Mouse (Mus musculus) cerebellum, postnatal 4 days (tissue): ENCODE data around the gene Rnf31.

Experiments
- DNase-seq, 2 experiments: peaks; one replicate each; pipeline ENCODE4 v3.0.0; 2022; ENCODE audit warnings: low spot score in 2 of 2, mixed read lengths in 1 of 2

The Rnf31 gene

GRCm38 (mm10) chr14:55604823-55605222 is 13.3 kb downstream of the Rnf31 start:
- no peak for DNase-seq

- no peak for DNase-seq
Observed at GRCm38 (mm10) chr14:55605743-55606459, 14.4 kb downstream of the Rnf31 start.

- DNase-seq: no peak
Observed at GRCm38 (mm10) chr14:55608339-55608738, 16.8 kb downstream of the Rnf31 start.

GRCm38 (mm10) chr14:55613346-55613745 is 21.8 kb downstream of the Rnf31 start:
- no peak for DNase-seq

GRCm38 (mm10) chr14:55614565-55615178 is 23.2 kb downstream of the Rnf31 start:
- DNase-seq: no peak

- DNase-seq: no peak
Observed at GRCm38 (mm10) chr14:55615876-55616275, 24.4 kb downstream of the Rnf31 start.

- no peak for DNase-seq
Observed at GRCm38 (mm10) chr14:55616844-55617243, 25.3 kb downstream of the Rnf31 start.

GRCm38 (mm10) chr14:55617822-55618221 is 26.3 kb downstream of the Rnf31 start, which contains the start of gene Rec8:
Rec8 (plus strand) TSS chr14:55618037.
- DNase-seq: no peak

- no peak for DNase-seq
Observed at GRCm38 (mm10) chr14:55618486-55619195, 27.1 kb downstream of the Rnf31 start.

GRCm38 (mm10) chr14:55628077-55628827 is 36.7 kb downstream of the Rnf31 start:
- DNase-seq: no peak

- DNase-seq: no peak
Observed at GRCm38 (mm10) chr14:55629312-55629711, 37.8 kb downstream of the Rnf31 start.

- no peak for DNase-seq
Observed at GRCm38 (mm10) chr14:55634874-55635522, 43.5 kb downstream of the Rnf31 start.

- peak; percentile 72 to 84 for DNase-seq
Observed at GRCm38 (mm10) chr14:55635523-55636007, 44.1 kb downstream of the Rnf31 start, which contains the start of gene Ipo4. Ipo4 (minus strand) TSS chr14:55635957.

GRCm38 (mm10) chr14:55637795-55638194 is 46.3 kb downstream of the Rnf31 start, which contains the start of gene Gm49378:
Gm49378 (minus strand) TSS chr14:55637895.
- no peak for DNase-seq

GRCm38 (mm10) chr14:55640816-55641215 is 49.3 kb downstream of the Rnf31 start:
- no peak for DNase-seq

GRCm38 (mm10) chr14:55641291-55641690 is 49.8 kb downstream of the Rnf31 start:
- DNase-seq: no peak

- DNase-seq: no peak
Observed at GRCm38 (mm10) chr14:55642679-55643059, 51.2 kb downstream of the Rnf31 start.

GRCm38 (mm10) chr14:55643060-55643907 is 51.8 kb downstream of the Rnf31 start, which contains the start of gene Tm9sf1:
Tm9sf1 (minus strand) TSS chr14:55643806.
- peak; percentile 53 to 72 for DNase-seq

GRCm38 (mm10) chr14:55644261-55644888 is 52.9 kb downstream of the Rnf31 start:
- no peak for DNase-seq

GRCm38 (mm10) chr14:55649884-55650283 is 58.4 kb downstream of the Rnf31 start, which contains the start of gene Tssk4:
Tssk4 (plus strand) TSS chr14:55650184.
- DNase-seq: no peak
